Mouse (Mus musculus): ENCODE measurements around the gene Rhbdf2. TPM values are rescaled to one million over a fixed set of nuclear protein-coding genes. Genes with fewer than 3 reads are reported as not detected.
A peak's percentile ranks its signal among the peaks of the same experiment; 100 is the strongest.

The Rhbdf2 gene
- total and polyA plus RNA-seq, 3 experiments, result 6.4 to 13.7 TPM; not detected in 1

GRCm38 (mm10) chr11:116660181-116660580 is 33.4 kb upstream of the Rhbdf2 start:
- peaks cover 0 to 19% of the 10 kb centered on the region in 2 experiments; a peak in 2 of 4 replicates for H3K36me3 ChIP-seq (ENCODE audit: control insufficient read depth in 1 of 2, insufficient read depth in 2 of 2, low read length in 2 of 2)
- H3K9me3 ChIP-seq (replicated peaks; ENCODE audit: insufficient read depth, low read length), result no peaks in the 10 kb centered on the region
- peak overlapping the region; percentile 77 for H3K9ac ChIP-seq (ENCODE audit: control insufficient read depth, low read depth, low read length, poor library complexity, severe bottlenecking)
- H3K27ac ChIP-seq (ENCODE audit: control insufficient read depth, low read depth, low read length), result peak overlapping the region; percentile 96
- no peaks in the 10 kb centered on the region for H3K27me3 ChIP-seq (ENCODE audit: control insufficient read depth in 1 of 2, insufficient read depth in 2 of 2, low read length in 2 of 2)
- DNase-seq (ENCODE audit: low read depth, low spot score), result peak; percentile 35
- no peak overlapping the region for H3K4me3 ChIP-seq (ENCODE audit: control insufficient read depth in 1 of 2, insufficient read depth in 1 of 2, low read depth in 2 of 2, low read length in 2 of 2)
- no peaks in the 10 kb centered on the region; the same call in 1 of the 2 replicates for H3K79me2 ChIP-seq (ENCODE audit: control insufficient read depth, insufficient read depth, low read length, poor library complexity)
- TF ChIP-seq POLR2AphosphoS5 (IDR thresholded peaks at IDR 0.05; ENCODE audit: borderline replicate concordance, low read depth, low read length) (no peak), ETS1 (IDR thresholded peaks at IDR 0.05; ENCODE audit: low read depth, low read length) (peak; percentile 28; the same call in 1 of the 2 replicates)
- H3K4me1 ChIP-seq (ENCODE audit: control insufficient read depth in 1 of 2, insufficient read depth in 2 of 2, low read length in 2 of 2), result peaks cover 11 to 39% of the 10 kb centered on the region in 2 experiments

GRCm38 (mm10) chr11:116659027-116659621 is 32.3 kb upstream of the Rhbdf2 start:
- H3K27me3 ChIP-seq (ENCODE audit: control insufficient read depth in 1 of 2, insufficient read depth in 2 of 2, low read length in 2 of 2), result 0 out of 4 replicates have a peak, but pooled peaks cover 0 to 2% of the 10 kb centered on the region in 2 experiments
- H3K36me3 ChIP-seq (ENCODE audit: control insufficient read depth in 1 of 2, insufficient read depth in 2 of 2, low read length in 2 of 2), result peaks cover 0 to 19% of the 10 kb centered on the region in 2 experiments; a peak in 2 of 4 replicates
- no peaks in the 10 kb centered on the region; the same call in 1 of the 2 replicates for H3K79me2 ChIP-seq (ENCODE audit: control insufficient read depth, insufficient read depth, low read length, poor library complexity)
- peaks cover 11 to 48% of the 10 kb centered on the region in 2 experiments for H3K4me1 ChIP-seq (ENCODE audit: control insufficient read depth in 1 of 2, insufficient read depth in 2 of 2, low read length in 2 of 2)
- H3K9ac ChIP-seq (ENCODE audit: control insufficient read depth, low read depth, low read length, poor library complexity, severe bottlenecking), result peak overlapping the region; percentile 77
- H3K27ac ChIP-seq (ENCODE audit: control insufficient read depth, low read depth, low read length), result peak overlapping the region; percentile 96
- H3K4me3 ChIP-seq (ENCODE audit: control insufficient read depth in 1 of 2, insufficient read depth in 1 of 2, low read depth in 2 of 2, low read length in 2 of 2), result peak overlapping the region; percentile 15 to 48
- H3K9me3 ChIP-seq (replicated peaks; ENCODE audit: insufficient read depth, low read length), result no peaks in the 10 kb centered on the region
- DNase-seq (ENCODE audit: low read depth, low spot score), result peak; percentile 87
- peak; percentile 64 for TF ChIP-seq TBP (IDR thresholded peaks at IDR 0.05; ENCODE audit: low read depth, low read length)
- TF ChIP-seq ZNF384 (IDR thresholded peaks at IDR 0.05; ENCODE audit: low read depth, low read length), result no peak
- TF ChIP-seq TAL1 (IDR thresholded peaks at IDR 0.05; ENCODE audit: low read length), result no peak
- 0 out of 2 replicates have a peak, but pooled peaks have one; percentile 13 for TF ChIP-seq ETS1 (IDR thresholded peaks at IDR 0.05; ENCODE audit: low read depth, low read length)
- TF ChIP-seq NRF1 (IDR thresholded peaks at IDR 0.05; ENCODE audit: insufficient read depth, low read depth, low read length, poor library complexity, severe bottlenecking), result no peak
- TF ChIP-seq KAT2A (conservative IDR thresholded peaks at IDR 0.05; ENCODE audit: low read depth, low read length), result no peak
- TF ChIP-seq MYB (IDR thresholded peaks at IDR 0.05; ENCODE audit: low read depth, low read length), result no peak
- no peak for TF ChIP-seq JUND (IDR thresholded peaks at IDR 0.05; ENCODE audit: low read depth, low read length)
- TF ChIP-seq HCFC1 (IDR thresholded peaks at IDR 0.05; ENCODE audit: low read depth, low read length), result peak; percentile 48
- 0 out of 2 replicates have a peak, but pooled peaks have one; percentile 5 for TF ChIP-seq ZKSCAN1 (IDR thresholded peaks at IDR 0.05; ENCODE audit: low read depth, low read length)
- TF ChIP-seq MEF2A (IDR thresholded peaks at IDR 0.05; ENCODE audit: extremely low read depth, insufficient replicate concordance, low read depth, low read length, poor library complexity, severe bottlenecking), result no peak
- TF ChIP-seq GABPA (IDR thresholded peaks at IDR 0.05; ENCODE audit: low read depth, low read length), result no peak
- TF ChIP-seq BHLHE40 (IDR thresholded peaks at IDR 0.05; ENCODE audit: borderline replicate concordance, low read depth, low read length), result no peak
- TF ChIP-seq EP300 (IDR thresholded peaks at IDR 0.05; ENCODE audit: low read depth in 1 of 2, low read length in 2 of 2), result peak; percentile 9 to 31; a peak in 2 of 4 replicates
- TF ChIP-seq MYC (IDR thresholded peaks at IDR 0.05; ENCODE audit: low read depth, low read length), result peak; percentile 91
- no peak for TF ChIP-seq CTCF (IDR thresholded peaks at IDR 0.05 in 2 of 3, conservative IDR thresholded peaks at IDR 0.05 in 1 of 3; ENCODE audit: control insufficient read depth in 1 of 3, insufficient read depth in 1 of 3, low read depth in 2 of 3, low read length in 3 of 3, poor library complexity in 1 of 3, severe bottlenecking in 1 of 3)
- no peak for TF ChIP-seq E2F4 (IDR thresholded peaks at IDR 0.05; ENCODE audit: borderline replicate concordance, low read depth, low read length)
- 0 out of 2 replicates have a peak, but pooled peaks have one; percentile 58 for TF ChIP-seq POLR2AphosphoS5 (IDR thresholded peaks at IDR 0.05; ENCODE audit: borderline replicate concordance, low read depth, low read length)
- TF ChIP-seq SIN3A (IDR thresholded peaks at IDR 0.05; ENCODE audit: low read length), result peak; percentile 46; the same call in 1 of the 2 replicates
- peak; percentile 80; the same call in 1 of the 2 replicates for TF ChIP-seq UBTF (IDR thresholded peaks at IDR 0.05; ENCODE audit: borderline replicate concordance, insufficient read depth, low read depth, low read length)
- peak; percentile 72; the same call in 1 of the 2 replicates for TF ChIP-seq POLR2AphosphoS2 (IDR thresholded peaks at IDR 0.05; ENCODE audit: low read length)
- TF ChIP-seq MAZ (IDR thresholded peaks at IDR 0.05; ENCODE audit: low read depth, low read length), result peak; percentile 77; the same call in 1 of the 2 replicates
- TF ChIP-seq POLR2A (IDR thresholded peaks at IDR 0.05; ENCODE audit: control insufficient read depth in 1 of 2, insufficient read depth in 1 of 2, low read depth in 1 of 2, low read length in 2 of 2, poor library complexity in 1 of 2), result peak; percentile 75 to 78
- no peak; the same call in 1 of the 2 replicates for TF ChIP-seq MXI1 (IDR thresholded peaks at IDR 0.05; ENCODE audit: low read depth, low read length)
- TF ChIP-seq ZMIZ1 (IDR thresholded peaks at IDR 0.05; ENCODE audit: low read depth, low read length), result 0 out of 2 replicates have a peak, but pooled peaks have one; percentile 26
- peak; percentile 71; the same call in 1 of the 2 replicates for TF ChIP-seq NELFE (IDR thresholded peaks at IDR 0.05; ENCODE audit: low read depth, low read length)
- TF ChIP-seq USF1 (IDR thresholded peaks at IDR 0.05; ENCODE audit: low read depth, low read length), result no peak
- no peak for TF ChIP-seq RCOR1 (IDR thresholded peaks at IDR 0.05; ENCODE audit: low read depth, low read length)
